Mouse (Mus musculus): ENCODE data around the gene Supv3l1. TPM values are rescaled to one million over a fixed set of nuclear protein-coding genes. Genes with fewer than 3 reads are reported as not detected.
"Not testable (repeated sequence)": the region's sequence is repeated elsewhere in the genome, so short reads cannot be mapped to it uniquely, and the experiment has no call there.

Gene Supv3l1
- polyA plus RNA-seq (2016; fragmentation: Nextera tagmentation; extraction: Ambion mirVana): 30.9 and 31.6 TPM in 2 replicates

- no peaks in the 10 kb centered on the region for H3K27me3 ChIP-seq (ENCODE audit: low read depth, poor library complexity, severe bottlenecking)
- peak within 1 kb of the TSS; percentile 99 for H3K27ac ChIP-seq
- peaks cover 32% of the 10 kb centered on the region for H3K36me3 ChIP-seq
- peaks cover 14% of the 10 kb centered on the region for H3K4me1 ChIP-seq
- DNase-seq (ENCODE audit: low spot score): peak; percentile 92
- WGBS: under 1% methylated on average over 73 of the region's 73 CpGs
- H3K9me3 ChIP-seq (replicated peaks): no peaks in the 10 kb centered on the region
- H3K4me3 ChIP-seq: peak within 1 kb of the TSS; percentile 100
Measured at GRCm38 (mm10) chr10:62449364-62450279, at the start of gene Supv3l1, which contains the start of gene 4930507D05Rik. Gene Supv3l1 (minus strand): TSS chr10:62449738. Gene 4930507D05Rik (plus strand): TSS chr10:62449489.

- not testable (repeated sequence) for H3K4me1 ChIP-seq; H3K9me3 ChIP-seq (replicated peaks); H3K27ac ChIP-seq; H3K27me3 ChIP-seq (ENCODE audit: low read depth, poor library complexity, severe bottlenecking); H3K36me3 ChIP-seq; DNase-seq (ENCODE audit: low spot score); H3K4me3 ChIP-seq
- 87% methylated on average over 3 of the region's 3 CpGs for WGBS
Measured at GRCm38 (mm10) chr10:62491681-62492080, 42.1 kb upstream of the Supv3l1 start.

- H3K4me1 ChIP-seq: peaks cover 11% of the 10 kb centered on the region
- H3K27me3 ChIP-seq (ENCODE audit: low read depth, poor library complexity, severe bottlenecking): no peaks in the 10 kb centered on the region
- H3K4me3 ChIP-seq: no peak overlapping the region
- H3K36me3 ChIP-seq: no peaks in the 10 kb centered on the region
- 11% methylated on average over 1 of the region's 1 CpGs for WGBS
- DNase-seq (ENCODE audit: low spot score): no peak
- no peaks in the 10 kb centered on the region for H3K9me3 ChIP-seq (replicated peaks)
- no peak overlapping the region for H3K27ac ChIP-seq
Measured at GRCm38 (mm10) chr10:62488266-62488665, 38.7 kb upstream of the Supv3l1 start.

- Histone ChIP-seq H3K27ac (peak within 1 kb of the TSS; percentile 88), H3K4me3 (peak within 1 kb of the TSS; percentile 97), H3K9me3 (replicated peaks) (no peaks in the 10 kb centered on the region), H3K27me3 (ENCODE audit: low read depth, poor library complexity, severe bottlenecking) (no peaks in the 10 kb centered on the region), H3K36me3 (no peaks in the 10 kb centered on the region), H3K4me1 (peaks cover 11% of the 10 kb centered on the region)
- peak; percentile 99 for DNase-seq (ENCODE audit: low spot score)
- WGBS: 1% methylated on average over 59 of the region's 59 CpGs
Measured at GRCm38 (mm10) chr10:62486618-62487415, 37.3 kb upstream of the Supv3l1 start, which contains the start of gene Vps26a. Gene Vps26a (minus strand): TSS chr10:62486805.

- Histone ChIP-seq H3K36me3 (no peaks in the 10 kb centered on the region), H3K27ac (peak overlapping the region; percentile 88), H3K4me3 (peak overlapping the region; percentile 97), H3K4me1 (peaks cover 11% of the 10 kb centered on the region), H3K27me3 (ENCODE audit: low read depth, poor library complexity, severe bottlenecking) (no peaks in the 10 kb centered on the region), H3K9me3 (replicated peaks) (no peaks in the 10 kb centered on the region)
- no peak for DNase-seq (ENCODE audit: low spot score)
- WGBS: under 1% methylated on average over 48 of the region's 48 CpGs
Measured at GRCm38 (mm10) chr10:62485878-62486582, 36.5 kb upstream of the Supv3l1 start.

GRCm38 (mm10) chr10:62481108-62481852, 31.7 kb upstream of the Supv3l1 start:
- 54% methylated on average over 7 of the region's 7 CpGs for WGBS
- Histone ChIP-seq H3K27me3 (ENCODE audit: low read depth, poor library complexity, severe bottlenecking) (no peaks in the 10 kb centered on the region), H3K4me1 (peaks cover 4% of the 10 kb centered on the region; the same call in 1 of the 2 replicates), H3K9me3 (replicated peaks) (no peaks in the 10 kb centered on the region), H3K4me3 (no peak overlapping the region), H3K27ac (no peak overlapping the region), H3K36me3 (peaks cover 6% of the 10 kb centered on the region; the same call in 1 of the 2 replicates)
- DNase-seq (ENCODE audit: low spot score): no peak

- H3K27ac ChIP-seq: no peak overlapping the region
- H3K9me3 ChIP-seq (replicated peaks): no peaks in the 10 kb centered on the region
- H3K27me3 ChIP-seq (ENCODE audit: low read depth, poor library complexity, severe bottlenecking): no peaks in the 10 kb centered on the region
- WGBS: 94% methylated on average over 2 of the region's 2 CpGs
- no peak for DNase-seq (ENCODE audit: low spot score)
- no peaks in the 10 kb centered on the region for H3K4me1 ChIP-seq
- peaks cover 11% of the 10 kb centered on the region for H3K36me3 ChIP-seq
- H3K4me3 ChIP-seq: no peak overlapping the region
Measured at GRCm38 (mm10) chr10:62476980-62477379, 27.4 kb upstream of the Supv3l1 start.

GRCm38 (mm10) chr10:62474944-62475343, 25.4 kb upstream of the Supv3l1 start:
- Histone ChIP-seq H3K36me3 (peaks cover 11% of the 10 kb centered on the region), H3K4me1 (no peaks in the 10 kb centered on the region), H3K27ac (no peak overlapping the region), H3K4me3 (no peak overlapping the region), H3K9me3 (replicated peaks) (no peaks in the 10 kb centered on the region), H3K27me3 (ENCODE audit: low read depth, poor library complexity, severe bottlenecking) (no peaks in the 10 kb centered on the region)
- WGBS: 93% methylated on average over 10 of the region's 10 CpGs
- DNase-seq (ENCODE audit: low spot score): no peak

- Histone ChIP-seq H3K36me3 (peaks cover 22% of the 10 kb centered on the region), H3K4me3 (no peak overlapping the region), H3K27ac (no peak overlapping the region), H3K9me3 (replicated peaks) (no peaks in the 10 kb centered on the region), H3K27me3 (ENCODE audit: low read depth, poor library complexity, severe bottlenecking) (no peaks in the 10 kb centered on the region), H3K4me1 (no peaks in the 10 kb centered on the region)
- no peak for DNase-seq (ENCODE audit: low spot score)
- WGBS: 68% methylated on average over 5 of the region's 5 CpGs
Measured at GRCm38 (mm10) chr10:62471105-62471504, 21.6 kb upstream of the Supv3l1 start.

GRCm38 (mm10) chr10:62469736-62470135, 20.2 kb upstream of the Supv3l1 start:
- Histone ChIP-seq H3K36me3 (peaks cover 24% of the 10 kb centered on the region), H3K27me3 (ENCODE audit: low read depth, poor library complexity, severe bottlenecking) (no peaks in the 10 kb centered on the region), H3K9me3 (replicated peaks) (no peaks in the 10 kb centered on the region), H3K4me3 (no peak overlapping the region), H3K27ac (no peak overlapping the region), H3K4me1 (no peaks in the 10 kb centered on the region)
- WGBS: 94% methylated on average over 4 of the region's 4 CpGs
- no peak for DNase-seq (ENCODE audit: low spot score)

- no peaks in the 10 kb centered on the region for H3K4me1 ChIP-seq
- H3K27ac ChIP-seq: no peak overlapping the region
- H3K9me3 ChIP-seq (replicated peaks): no peaks in the 10 kb centered on the region
- H3K27me3 ChIP-seq (ENCODE audit: low read depth, poor library complexity, severe bottlenecking): no peaks in the 10 kb centered on the region
- DNase-seq (ENCODE audit: low spot score): no peak
- H3K4me3 ChIP-seq: no peak overlapping the region
- H3K36me3 ChIP-seq: peaks cover 72% of the 10 kb centered on the region
Measured at GRCm38 (mm10) chr10:62461321-62461720, 11.8 kb upstream of the Supv3l1 start.

GRCm38 (mm10) chr10:62452001-62452400, 2.5 kb upstream of the Supv3l1 start:
- WGBS: 70% methylated on average over 11 of the region's 11 CpGs
- H3K9me3 ChIP-seq (replicated peaks); H3K27ac ChIP-seq; H3K27me3 ChIP-seq (ENCODE audit: low read depth, poor library complexity, severe bottlenecking); DNase-seq (ENCODE audit: low spot score); H3K4me3 ChIP-seq: not testable (repeated sequence)
- Histone ChIP-seq H3K4me1 (peaks cover 14% of the 10 kb centered on the region), H3K36me3 (peaks cover 31% of the 10 kb centered on the region)
